Mouse (Mus musculus) cerebellum, adult 18-20 months (tissue): ENCODE data around the gene Ttc39a.
"Not testable (repeated sequence)": the region's sequence is repeated elsewhere in the genome, so short reads cannot be mapped to it uniquely, and the experiment has no call there.

Source experiments
- DNase-seq, 2 experiments: peaks; one replicate each; pipeline ENCODE4 v3.0.0; 2021

Ttc39a gene

GRCm38 (mm10) chr4:109406486-109407175 is at the start of gene Ttc39a:
Gene Ttc39a, plus strand, starts transcription at chr4:109406623.
- DNase-seq = peak; percentile 72 to 79

DNA sequence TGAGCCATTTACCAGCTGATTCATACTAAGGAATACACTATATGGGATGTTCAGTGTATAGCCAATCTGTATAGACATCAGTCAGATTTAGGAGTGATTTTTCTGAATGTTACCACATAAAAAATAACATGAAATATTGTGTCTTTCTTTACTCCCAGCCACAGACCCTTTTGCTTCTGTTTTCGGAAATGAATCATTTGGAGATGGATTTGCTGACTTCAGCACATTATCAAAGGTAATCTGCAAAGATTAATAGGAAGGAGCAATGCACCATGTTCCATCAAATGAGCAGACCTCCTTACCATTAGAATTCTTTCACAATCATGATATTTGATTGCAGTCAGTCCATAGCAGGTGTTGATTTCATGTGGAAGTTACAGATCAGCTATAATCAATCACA is 28.3 kb upstream of the Ttc39a start:
- DNase-seq = no peak

DNA sequence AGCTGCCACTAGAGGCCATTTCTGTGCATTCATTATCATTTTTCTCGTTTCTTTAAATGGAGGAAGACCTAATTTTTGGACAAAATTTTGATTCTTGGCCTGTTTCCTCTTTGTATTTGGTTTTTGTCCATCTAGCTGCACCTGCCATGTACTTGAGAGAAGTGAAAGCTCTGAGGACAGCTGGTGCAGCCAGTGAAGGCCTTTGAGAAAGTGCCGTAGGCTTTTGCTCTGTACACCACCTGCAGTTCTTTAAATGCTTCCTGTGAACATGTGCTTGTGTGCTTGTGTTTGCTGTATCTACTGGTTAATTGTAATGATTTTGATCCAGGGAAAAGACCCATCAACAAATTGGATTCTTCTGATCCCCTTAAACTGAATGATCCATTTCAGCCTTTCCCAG is 24.0 kb upstream of the Ttc39a start:
- DNase-seq = peak; percentile 44 to 53

DNA sequence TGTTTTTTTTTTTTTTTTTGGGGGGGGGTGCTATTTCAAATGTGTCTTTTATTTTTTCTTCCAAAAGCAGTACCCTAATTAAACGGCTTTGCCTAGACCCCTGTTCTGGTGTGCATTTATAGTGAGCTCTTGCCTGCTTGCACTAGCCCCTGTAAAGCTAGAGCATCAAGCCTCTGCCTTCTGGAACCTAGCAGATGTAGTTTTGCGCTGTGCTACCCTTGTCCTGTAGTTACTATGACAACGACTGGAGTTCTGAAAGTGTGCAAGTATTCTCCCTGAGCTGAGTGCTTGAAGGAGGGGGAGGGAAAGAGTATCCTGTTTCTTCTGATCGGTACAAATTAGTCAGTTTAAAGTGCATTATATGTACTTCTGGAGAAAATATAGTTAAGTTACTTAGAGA is 20.8 kb upstream of the Ttc39a start:
- no peak for DNase-seq

DNA sequence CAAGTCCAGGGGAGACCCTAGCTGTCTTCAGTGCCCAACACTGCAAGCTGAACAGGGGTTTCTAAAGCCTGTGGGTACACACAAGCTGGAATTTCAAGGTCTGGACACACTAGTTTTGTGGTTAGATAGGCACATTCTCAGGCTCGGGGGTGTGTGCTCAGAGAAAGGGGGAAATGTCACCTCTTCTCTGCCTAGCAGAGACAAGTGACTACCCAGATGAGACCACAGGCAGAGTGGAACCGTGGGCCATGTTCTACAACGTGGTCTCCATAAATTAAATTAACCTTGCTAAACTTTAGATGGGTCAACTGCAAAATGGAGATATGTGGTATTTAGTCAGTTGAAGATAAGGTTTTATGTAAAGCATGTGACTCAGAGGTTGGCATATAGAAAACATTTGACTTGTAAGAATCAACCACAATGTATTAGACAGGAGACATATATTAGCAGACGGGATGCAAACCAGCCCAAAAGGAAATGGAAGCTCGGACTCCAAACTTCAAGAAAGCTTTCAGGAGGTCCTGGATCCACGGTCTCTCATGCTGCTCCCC is 13.1 kb upstream of the Ttc39a start:
- no peak for DNase-seq

DNA sequence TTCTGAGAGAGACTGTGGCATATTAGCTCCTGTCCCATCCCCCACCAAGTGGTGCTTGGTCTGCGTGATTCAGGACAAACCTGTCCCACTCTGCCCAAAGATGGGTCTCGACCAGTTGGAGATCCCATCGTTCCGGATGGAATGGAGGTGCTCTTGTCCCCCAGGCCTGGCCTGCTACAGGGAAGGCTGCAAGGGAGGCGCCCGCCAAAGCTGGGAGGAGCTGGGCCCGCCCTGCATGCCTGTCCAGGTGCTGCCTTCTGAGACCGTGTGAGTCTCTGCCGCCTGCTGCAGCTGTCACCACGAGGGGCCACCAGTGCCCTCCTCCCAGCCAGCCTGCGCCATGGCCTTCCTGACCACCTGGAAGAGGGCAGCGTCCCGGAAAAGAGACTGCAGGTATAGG is 12.5 kb upstream of the Ttc39a start:
- peak; percentile 32 to 37 for DNase-seq

DNA sequence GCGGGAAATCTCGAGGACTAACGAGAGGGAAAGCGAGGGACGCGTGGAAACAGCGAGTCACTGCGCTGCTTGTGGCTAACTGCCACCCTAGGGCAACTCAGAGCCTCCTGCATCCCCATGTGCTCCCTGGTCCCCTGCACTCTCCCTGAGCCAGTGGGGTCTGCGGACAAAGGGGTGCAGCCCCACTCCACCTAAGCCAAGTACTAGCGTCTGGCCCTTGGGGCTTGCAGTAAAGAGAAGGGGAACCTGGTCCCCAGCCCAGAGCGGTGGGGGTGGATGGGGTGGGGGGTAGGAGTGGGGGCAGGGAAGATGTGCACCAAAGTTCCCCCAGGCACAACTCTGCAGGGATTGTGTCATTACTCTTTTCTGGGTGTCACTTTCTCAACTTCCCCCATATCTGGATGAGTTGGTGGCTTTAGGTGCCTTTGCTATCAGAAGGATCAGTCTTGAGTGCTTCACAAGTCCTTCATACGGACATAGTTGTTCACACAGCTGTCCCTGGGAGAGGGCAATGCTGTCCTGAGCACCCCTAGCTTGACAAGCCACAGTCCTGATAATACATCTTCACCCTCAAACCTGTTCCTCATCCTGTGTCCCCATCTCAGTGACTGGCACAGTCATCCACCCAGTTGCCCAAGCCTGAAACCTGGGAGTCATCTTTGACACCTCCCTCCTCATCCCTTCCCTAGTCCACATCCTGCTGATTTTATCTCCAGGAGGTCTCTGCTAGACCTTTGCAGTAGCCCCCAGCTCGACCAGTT is 11.9 kb upstream of the Ttc39a start:
- no peak for DNase-seq

DNA sequence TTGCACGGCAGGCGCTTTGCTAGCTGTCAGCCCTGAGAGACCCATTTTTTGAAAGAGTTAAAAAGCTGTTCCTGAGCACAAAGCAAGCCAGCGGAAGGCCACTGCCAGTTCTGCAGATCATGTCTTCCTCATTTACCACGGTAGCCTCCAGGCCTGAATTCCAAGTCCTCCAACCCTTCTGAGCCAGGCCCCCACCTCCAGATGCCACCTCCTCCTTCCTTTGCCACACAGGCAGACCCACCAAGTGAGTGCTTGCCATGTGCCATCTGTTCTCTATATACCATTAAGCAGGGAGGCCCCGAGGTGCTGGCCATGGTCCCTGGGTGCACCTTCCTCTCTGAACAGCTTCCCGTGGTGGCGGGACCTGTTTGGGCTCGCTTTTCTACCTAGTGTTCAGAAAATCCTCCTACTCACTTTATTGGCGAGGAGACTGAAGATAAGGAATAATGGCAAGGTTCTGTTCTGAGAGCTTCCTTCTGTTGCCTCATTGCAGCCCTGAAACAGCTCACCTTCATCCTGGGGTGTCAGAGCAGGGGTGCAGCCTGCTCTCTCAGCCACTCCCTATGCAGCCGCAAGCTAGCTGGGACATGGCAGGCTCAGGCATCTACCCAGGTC is 6.0 kb upstream of the Ttc39a start:
- DNase-seq = no peak

DNA sequence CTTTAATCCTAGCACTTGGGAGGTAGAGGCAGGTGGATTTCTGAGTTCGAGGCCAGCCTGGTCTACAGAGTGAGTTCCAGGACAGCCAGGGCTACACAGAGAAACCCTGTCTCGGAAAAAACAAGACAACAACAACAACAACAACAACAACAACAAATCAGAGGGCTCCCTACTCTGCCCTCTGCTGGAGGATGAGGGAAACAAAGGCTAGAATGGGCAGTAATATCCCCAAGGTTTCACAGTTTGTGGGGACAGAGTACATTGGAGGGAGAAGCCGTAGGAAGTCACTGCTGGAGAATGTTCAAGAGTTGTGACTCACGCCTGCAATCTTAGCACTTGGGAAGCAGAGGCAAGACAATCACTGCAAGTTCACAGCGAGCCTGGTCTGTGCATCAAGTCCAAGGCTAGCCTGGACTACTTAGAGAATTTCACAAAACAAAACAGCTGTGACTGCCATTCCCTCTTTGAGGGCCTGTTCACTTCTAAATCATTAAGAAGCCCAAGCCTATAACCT is 5.2 kb upstream of the Ttc39a start:
- DNase-seq = no peak

DNA sequence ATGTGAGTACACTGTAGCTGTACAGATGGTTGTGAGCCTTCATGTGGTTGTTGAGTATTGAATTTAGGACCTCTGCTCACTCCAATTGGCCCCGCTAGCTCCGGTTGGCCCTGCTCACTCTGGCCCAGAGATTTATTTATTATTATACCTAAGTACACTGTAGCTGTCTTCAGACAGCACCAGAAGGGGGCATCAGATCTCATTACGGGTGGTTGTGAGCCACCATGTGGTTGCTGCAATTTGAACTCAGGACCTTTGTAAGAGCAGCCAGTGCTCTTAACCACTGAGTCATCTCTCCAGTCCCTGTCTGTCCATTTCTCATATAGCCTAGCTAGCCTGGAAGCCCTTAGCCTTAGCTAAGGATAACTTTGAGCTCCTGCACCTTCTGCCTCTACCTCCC is 1.5 kb upstream of the Ttc39a start:
- not testable (repeated sequence) for DNase-seq

GRCm38 (mm10) chr4:109405415-109405814 is 1.0 kb upstream of the Ttc39a start:
- no peak for DNase-seq

DNA sequence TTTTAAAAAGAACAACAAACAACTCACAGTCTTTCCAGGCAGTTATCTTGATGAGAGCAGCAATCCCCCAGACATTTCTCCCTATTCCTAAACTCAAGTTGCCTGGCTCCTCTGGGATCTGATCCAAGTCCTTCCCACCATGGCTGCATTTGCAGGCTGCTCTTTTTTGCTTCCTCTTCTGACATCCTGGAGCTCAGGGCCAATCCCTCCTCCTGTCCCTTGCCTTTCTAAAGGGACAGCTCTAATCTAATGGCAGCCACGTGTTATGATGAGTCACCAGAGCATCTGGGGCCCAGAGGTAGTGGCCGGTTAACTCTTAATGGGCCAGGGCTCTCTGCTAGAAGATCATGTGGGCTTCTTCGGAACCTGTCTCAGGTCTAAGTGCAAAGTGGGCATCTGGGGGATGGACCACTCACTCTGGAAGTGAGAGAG is 353 bp upstream of the Ttc39a start:
- DNase-seq = peak; percentile 60 to 66

GRCm38 (mm10) chr4:109407176-109407520 is 725 bp downstream of the Ttc39a start:
- DNase-seq = no peak

DNA sequence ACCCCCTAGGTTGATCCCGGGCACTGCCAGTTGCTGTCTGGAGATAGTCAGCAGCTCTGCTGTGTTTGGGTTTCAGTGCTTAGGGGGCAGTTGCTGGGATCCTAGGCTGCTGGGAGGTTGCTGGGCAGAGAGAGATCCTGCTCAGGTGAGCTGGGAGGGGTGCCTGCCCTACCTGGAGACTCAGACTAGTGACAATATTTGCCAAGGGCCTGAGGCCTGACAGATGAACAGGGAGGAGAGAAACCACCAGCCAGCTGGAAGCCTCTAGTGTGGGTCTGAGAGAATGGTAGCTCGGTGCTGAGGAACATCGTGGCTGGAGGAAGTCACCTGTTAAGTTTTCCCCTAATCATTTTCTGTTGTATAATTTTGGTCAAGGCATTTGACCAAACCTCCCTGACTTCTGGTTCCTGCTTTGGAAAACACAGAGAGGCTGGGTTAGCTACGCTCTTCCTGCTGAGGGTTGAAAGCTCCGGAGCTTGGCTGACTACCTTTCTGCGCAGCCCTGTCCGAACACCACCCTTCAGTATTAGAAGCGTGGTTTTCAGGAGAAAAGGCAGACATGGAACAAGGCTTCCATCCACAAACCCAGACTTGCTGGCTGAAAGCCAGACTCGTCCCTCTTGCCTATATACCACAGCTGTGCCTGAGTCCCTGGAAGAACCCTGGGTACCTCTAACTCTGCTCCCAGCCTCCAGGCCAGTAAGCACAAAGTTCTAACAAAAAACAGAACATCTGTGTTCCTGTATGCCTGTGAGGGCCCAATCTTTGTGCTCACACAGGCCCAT is 1.5 kb downstream of the Ttc39a start:
- DNase-seq = peak; percentile 50 to 57

DNA sequence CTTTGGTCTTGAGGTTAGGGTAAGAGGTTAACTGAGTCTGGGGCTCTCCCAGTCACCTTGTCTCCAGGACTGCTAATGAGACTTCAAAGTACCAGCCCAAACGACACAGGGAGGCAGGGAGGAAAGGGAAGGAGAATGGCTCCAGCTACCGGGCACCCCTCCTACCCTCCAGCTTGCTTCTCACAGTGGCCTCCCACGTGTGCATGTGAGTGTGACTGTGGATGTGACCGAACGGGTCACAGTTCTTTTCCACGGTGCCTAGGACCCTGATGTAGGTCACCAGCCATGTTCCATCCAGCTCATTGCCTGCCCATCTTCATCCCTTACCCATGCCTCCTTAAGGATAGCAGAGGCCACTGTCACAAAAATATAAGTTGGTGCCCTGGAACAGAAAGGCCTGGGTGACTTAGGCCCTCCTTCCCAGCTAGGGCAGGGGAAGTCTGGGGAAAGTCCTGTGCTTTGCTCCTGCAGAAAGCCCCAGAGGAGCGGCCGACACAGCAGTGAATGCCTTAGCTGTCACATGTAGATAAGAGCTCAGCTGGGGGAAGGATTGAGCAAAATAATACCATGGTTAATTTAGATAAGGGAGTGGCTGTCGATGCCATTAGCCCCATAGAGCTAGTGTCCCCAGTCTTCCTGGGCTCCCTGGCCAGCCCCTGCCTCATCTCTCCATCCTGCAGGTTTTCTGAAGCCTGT is 4.4 kb downstream of the Ttc39a start:
- DNase-seq = no peak

GRCm38 (mm10) chr4:109411377-109411967 is 5.0 kb downstream of the Ttc39a start:
- DNase-seq = no peak

DNA sequence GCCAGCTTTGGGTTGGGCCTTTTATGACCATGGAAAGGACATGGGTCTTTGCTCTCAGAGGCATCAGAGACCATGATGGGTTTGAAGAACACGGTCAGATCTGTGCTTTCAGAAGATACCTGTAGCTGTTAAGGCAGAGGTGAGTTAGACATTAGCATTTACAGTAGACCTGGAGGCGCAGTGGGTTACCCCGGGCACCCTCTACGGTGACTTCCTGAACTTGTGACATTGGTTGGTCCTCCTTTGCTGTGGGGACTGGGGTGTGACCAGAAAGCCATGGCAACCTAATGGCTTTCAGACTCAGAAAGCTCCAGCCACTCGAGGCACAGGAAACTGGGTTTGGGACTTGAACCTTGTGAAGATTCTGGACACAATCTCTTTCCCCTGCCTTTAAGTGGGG is 5.8 kb downstream of the Ttc39a start:
- DNase-seq = no peak

DNA sequence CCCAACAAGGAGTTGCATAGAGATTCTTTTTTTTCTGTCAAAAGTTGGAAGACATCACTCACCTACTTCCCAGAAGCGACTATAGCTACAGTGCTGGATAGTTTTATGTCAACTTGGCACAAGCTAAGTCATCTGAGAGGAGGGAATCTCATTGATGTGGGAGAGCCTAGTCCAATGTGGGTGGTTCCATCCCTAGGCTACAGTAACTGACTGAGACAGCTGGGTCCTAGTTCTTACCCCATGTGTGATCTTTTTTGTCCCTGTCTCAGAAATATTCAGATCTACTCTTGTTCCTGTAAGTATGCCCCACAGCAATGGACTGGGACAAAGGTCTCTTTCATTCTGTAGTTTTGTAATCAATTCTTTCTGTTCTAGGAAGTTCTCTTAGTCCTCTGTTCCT is 11.6 kb downstream of the Ttc39a start:
- no peak for DNase-seq

DNA sequence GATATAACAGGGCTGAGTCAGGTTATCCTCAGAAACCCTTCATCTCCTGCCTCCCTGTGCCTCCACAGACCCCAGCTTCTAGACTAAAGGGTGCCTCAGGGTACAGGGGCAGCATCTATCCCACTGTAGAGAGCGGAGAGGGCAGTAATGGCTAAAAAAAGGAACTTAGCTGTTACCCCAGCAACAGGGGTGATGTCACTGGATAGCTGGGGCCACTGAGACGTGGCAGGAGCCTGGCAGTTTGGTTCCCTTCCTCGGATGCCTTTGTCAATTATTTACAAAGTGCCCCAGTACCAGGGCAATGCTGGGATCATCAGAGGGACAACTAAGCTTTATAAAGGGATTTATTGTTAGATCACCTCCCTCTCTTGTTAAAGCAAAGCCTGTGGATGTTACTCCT is 12.6 kb downstream of the Ttc39a start:
- DNase-seq = no peak

GRCm38 (mm10) chr4:109419563-109419962 is 13.1 kb downstream of the Ttc39a start:
- DNase-seq = no peak

DNA sequence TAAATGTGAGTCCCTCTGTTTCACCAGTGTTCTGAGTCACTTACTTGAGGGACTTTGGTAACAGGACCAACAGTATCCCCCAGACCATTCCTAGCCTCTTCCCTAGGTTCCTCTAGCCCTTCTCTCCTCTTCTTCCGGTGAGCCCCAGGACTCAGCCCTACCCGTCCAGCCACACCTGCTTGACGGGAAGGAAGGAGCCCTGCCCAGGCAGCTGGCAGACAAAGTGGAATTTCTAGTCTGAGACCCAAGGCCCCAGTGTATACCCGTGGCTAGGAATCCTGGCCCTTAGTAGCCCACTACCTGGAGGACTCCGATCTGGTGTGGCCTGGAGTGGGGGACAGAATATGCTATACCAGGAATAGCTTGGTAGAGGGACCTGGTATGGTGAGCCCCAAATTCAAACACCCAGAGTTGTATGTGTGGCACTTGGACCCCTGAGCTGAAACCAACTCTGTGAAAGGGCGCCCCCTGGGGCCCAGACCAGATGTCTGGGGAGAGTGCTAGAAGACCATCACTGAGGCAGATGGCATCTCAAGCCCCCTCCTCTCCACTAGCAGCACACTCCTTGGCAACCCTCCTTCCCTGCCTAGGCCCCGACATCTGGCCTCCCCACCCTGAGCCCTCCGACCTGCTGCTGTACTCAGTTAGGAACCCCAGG is 13.8 kb downstream of the Ttc39a start:
- no peak for DNase-seq
